Mouse (Mus musculus) ES-Bruce4 (cell line): Measurements from ENCODE around the gene Catip. TPM values are rescaled to one million over a fixed set of nuclear protein-coding genes. Genes with fewer than 3 reads are reported as not detected.
A peak's percentile ranks its signal among the peaks of the same experiment; 100 is the strongest.
"Not testable (repeated sequence)": the region's sequence is repeated elsewhere in the genome, so short reads cannot be mapped to it uniquely, and the experiment has no call there.

Experiments
- H3K27ac ChIP-seq: 2 replicates; pipeline ENCODE4 v1.5.1; 2012; ENCODE audit warnings: low read length, inconsistent platforms; ENCODE audit not compliant: insufficient read depth
- H3K27me3 ChIP-seq: 2 replicates; pipeline ENCODE4 v1.6.1; 2012; ENCODE audit warnings: mild to moderate bottlenecking, low read length, inconsistent platforms; ENCODE audit not compliant: control insufficient read depth, poor library complexity, insufficient read depth, severe bottlenecking
- H3K36me3 ChIP-seq: 2 replicates; pipeline ENCODE4 v1.6.1; 2012; ENCODE audit warnings: inconsistent platforms, mild to moderate bottlenecking, low read length, moderate library complexity; ENCODE audit not compliant: control insufficient read depth, poor library complexity, insufficient read depth, severe bottlenecking
- H3K4me1 ChIP-seq: one replicate; pipeline ENCODE4 v1.8.1; 2011; ENCODE audit warnings: low read length; ENCODE audit not compliant: control insufficient read depth, insufficient read depth
- H3K4me3 ChIP-seq: 2 replicates; pipeline ENCODE4 v1.5.1; 2011; ENCODE audit warnings: low read depth, mild to moderate bottlenecking, low read length
- H3K9ac ChIP-seq: 2 replicates; pipeline ENCODE4 v1.6.1; 2012; ENCODE audit warnings: low read depth, mild to moderate bottlenecking, inconsistent platforms; ENCODE audit not compliant: poor library complexity, severe bottlenecking
- H3K9me3 ChIP-seq: replicated peaks from 2 replicates; pipeline ENCODE4 v1.6.1; 2012; ENCODE audit warnings: mild to moderate bottlenecking, low read length, inconsistent platforms; ENCODE audit not compliant: control insufficient read depth, poor library complexity, insufficient read depth, severe bottlenecking
- CTCF ChIP-seq: IDR thresholded peaks from one replicate; pipeline ENCODE4 v1.8.1; 2011; ENCODE audit warnings: low read depth, low read length
- EP300 ChIP-seq: IDR thresholded peaks from 2 replicates; pipeline ENCODE4 v1.6.1; 2011; ENCODE audit warnings: low read depth, low read length; ENCODE audit not compliant: insufficient read depth
- POLR2A ChIP-seq: IDR thresholded peaks from one replicate; pipeline ENCODE4 v1.8.1; 2011; ENCODE audit warnings: low read length; ENCODE audit not compliant: insufficient read depth
- polyA plus RNA-seq: library from polyadenylated mRNA; stranded (reverse); fragments of >200 nt; gene quantifications from 2 replicates; pipeline ENCODE4 v1.2.4, GENCODE M21; 2011; ENCODE audit warnings: low read depth; ENCODE audit not compliant: missing spikeins, insufficient read depth, insufficient read length

Catip gene
- polyA plus RNA-seq, 1 experiment, result 0.75 TPM

DNA sequence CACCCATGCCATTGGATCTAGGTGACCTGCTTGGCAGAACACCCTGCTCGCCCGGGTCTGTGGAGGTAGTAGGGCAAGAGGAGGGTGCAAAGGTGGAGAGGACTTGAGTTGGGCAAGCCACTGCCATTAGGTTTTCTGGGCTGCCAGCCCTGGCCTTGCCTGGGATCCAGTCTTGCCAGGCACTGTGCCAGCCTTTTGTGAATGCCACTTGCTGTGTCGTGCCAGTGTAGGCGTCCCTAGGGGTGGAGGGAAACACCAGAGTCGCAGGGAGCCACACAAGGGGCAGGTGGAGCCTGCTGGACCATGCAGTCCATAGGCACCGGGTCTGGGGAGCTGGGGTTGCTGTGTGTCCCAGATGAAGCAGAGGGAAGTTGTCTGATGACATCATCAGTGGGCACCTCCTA is 21.5 kb upstream of the Catip start:
- TF ChIP-seq CTCF (no peak), POLR2A (no peak), EP300 (no peak)
- H3K9ac ChIP-seq, result no peak overlapping the region
- no peaks in the 10 kb centered on the region for H3K27me3 ChIP-seq
- no peaks in the 10 kb centered on the region for H3K36me3 ChIP-seq
- H3K27ac ChIP-seq, result no peak overlapping the region
- H3K4me3 ChIP-seq, result no peak overlapping the region
- peaks cover 13% of the 10 kb centered on the region for H3K4me1 ChIP-seq
- no peaks in the 10 kb centered on the region for H3K9me3 ChIP-seq

GRCm38 (mm10) chr1:74340992-74341391 is 20.9 kb upstream of the Catip start:
- not testable (repeated sequence) for H3K9me3 ChIP-seq, H3K27ac ChIP-seq, H3K4me3 ChIP-seq, H3K9ac ChIP-seq, H3K27me3 ChIP-seq, H3K36me3 ChIP-seq
- H3K4me1 ChIP-seq, result peaks cover 13% of the 10 kb centered on the region

- Histone ChIP-seq H3K9me3 (no peaks in the 10 kb centered on the region), H3K36me3 (no peaks in the 10 kb centered on the region), H3K9ac (no peak overlapping the region), H3K27ac (no peak overlapping the region), H3K27me3 (no peaks in the 10 kb centered on the region), H3K4me1 (peaks cover 13% of the 10 kb centered on the region), H3K4me3 (no peak overlapping the region)
- TF ChIP-seq CTCF, result no peak
- no peak for TF ChIP-seq EP300
- no peak for TF ChIP-seq POLR2A
Measured at GRCm38 (mm10) chr1:74341898-74342297, 20.0 kb upstream of the Catip start.

DNA sequence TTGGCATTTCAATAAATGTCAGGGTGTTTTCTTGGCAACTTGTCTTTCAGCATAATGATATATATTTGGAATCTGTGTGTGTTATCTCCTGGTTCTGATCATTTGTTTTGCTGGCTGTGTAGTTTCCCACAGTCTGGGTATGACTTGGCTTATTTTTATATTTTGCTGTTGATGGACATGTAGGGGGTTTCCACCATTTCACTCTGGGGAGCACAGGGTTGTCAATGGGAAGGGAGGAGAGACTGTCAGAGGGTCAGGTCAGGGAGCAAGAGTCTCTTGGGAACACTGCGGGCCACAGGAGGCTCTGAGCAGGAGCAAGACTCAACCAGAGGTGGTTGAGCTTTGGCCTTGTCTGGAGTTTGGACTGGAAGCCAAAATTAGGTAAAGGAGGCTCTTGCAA is 19.6 kb upstream of the Catip start:
- Histone ChIP-seq H3K9ac (no peak overlapping the region), H3K36me3 (no peaks in the 10 kb centered on the region), H3K4me1 (peaks cover 11% of the 10 kb centered on the region), H3K27ac (no peak overlapping the region), H3K4me3 (no peak overlapping the region), H3K27me3 (no peaks in the 10 kb centered on the region), H3K9me3 (no peaks in the 10 kb centered on the region)
- TF ChIP-seq CTCF (no peak), POLR2A (no peak), EP300 (no peak)

DNA sequence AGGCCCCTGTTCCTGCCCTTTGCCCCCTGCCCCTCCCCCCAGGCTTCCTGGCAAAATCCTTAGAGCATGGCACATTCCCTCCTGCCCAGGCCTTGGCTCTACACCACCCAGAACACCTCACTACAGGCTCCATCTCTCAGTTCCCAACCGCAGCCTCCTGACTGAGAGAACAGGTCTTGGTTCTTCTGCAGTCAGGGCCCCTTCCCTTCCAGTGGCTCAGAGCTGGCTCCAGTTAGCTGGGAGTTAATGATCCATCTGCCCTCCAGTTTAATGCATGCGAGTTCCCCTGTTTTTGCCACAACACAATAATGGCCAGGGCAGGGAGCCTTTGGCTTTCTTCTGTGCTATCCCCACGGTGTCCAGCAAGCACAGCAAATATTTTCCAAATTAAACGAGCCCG is 18.7 kb upstream of the Catip start:
- Histone ChIP-seq H3K27me3 (no peaks in the 10 kb centered on the region), H3K9me3 (no peaks in the 10 kb centered on the region), H3K4me3 (no peak overlapping the region), H3K36me3 (no peaks in the 10 kb centered on the region), H3K4me1 (peaks cover 4% of the 10 kb centered on the region), H3K27ac (no peak overlapping the region), H3K9ac (no peak overlapping the region)
- TF ChIP-seq CTCF (no peak), POLR2A (no peak), EP300 (no peak)

DNA sequence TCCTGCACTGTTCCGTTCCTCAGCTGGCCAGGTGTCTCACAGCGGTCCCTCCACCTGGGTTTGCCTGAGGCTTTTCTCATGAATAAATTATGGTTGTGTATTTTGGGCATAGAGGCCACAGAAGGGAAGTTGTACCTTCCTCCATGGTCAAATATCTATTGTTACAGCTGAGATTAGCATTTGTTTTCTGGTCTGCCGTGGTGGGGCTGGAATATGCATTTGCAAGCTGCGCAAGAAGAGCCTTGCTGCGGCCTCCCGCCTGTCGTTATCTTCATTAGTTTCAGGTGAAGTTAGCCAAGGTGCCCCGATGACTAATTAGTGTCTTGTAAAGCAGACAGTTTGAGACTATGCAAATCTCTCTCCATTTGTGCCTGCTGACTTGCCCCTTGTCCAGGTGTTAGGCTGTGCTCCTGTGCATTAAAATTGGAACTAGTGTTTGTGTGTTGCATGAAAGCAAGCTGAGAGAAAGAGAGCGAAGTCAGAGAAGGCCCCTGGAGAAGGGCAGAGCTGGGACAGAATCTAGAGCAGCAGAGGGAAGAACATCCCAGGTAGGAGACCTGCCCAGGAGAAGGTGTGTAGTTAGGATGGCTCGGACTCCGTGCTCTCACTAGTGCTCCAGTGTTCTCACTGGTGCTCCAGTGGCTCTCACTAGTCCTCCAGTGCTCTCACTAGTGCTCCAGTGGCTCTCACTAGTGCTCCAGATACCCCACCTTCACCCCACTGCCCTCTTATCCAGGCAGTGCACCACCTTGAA is 17.6 kb upstream of the Catip start:
- H3K27ac ChIP-seq, result no peak overlapping the region
- no peaks in the 10 kb centered on the region for H3K9me3 ChIP-seq
- H3K27me3 ChIP-seq, result no peaks in the 10 kb centered on the region
- TF ChIP-seq EP300 (peak; percentile 76), CTCF (no peak)
- H3K4me1 ChIP-seq, result peaks cover 1% of the 10 kb centered on the region
- no peak overlapping the region for H3K4me3 ChIP-seq
- H3K36me3 ChIP-seq, result no peaks in the 10 kb centered on the region
- H3K9ac ChIP-seq, result no peak overlapping the region
